ENCODE assay signal across 18 mouse cellular contexts in genomic region chr5:69663961-69664360, GRCm38 (mm10).
DNase-seq lines count a peak whose midpoint lies in the region.
"Had no signal": no experiment of that assay in that cellular context is flagged by ENCODE, and none has a peak within 500 bp of the region (broad histone marks: within the 10 kb centered on the region; RNA-seq: fewer than 3 reads in every experiment).

No protein-coding gene starts in this region.

- no peaks in the 10 kb centered on the region for H3K36me3 ChIP-seq in heart, embryonic 10.5 days
- H3K36me3 ChIP-seq in midbrain, embryonic 10.5 days, result no peaks in the 10 kb centered on the region
- H3K36me3 ChIP-seq: embryonic facial prominence, embryonic 10.5 days; hindbrain, embryonic 13.5 days had no signal

- peak; percentile 61 to 66 for DNase-seq in heart, adult 18-20 months
- no peak for DNase-seq in heart, embryonic 10.5 days (ENCODE audit: low spot score)
- peak; percentile 6 for DNase-seq in brain, adult 2 months (ENCODE audit: low read depth, low spot score)
- DNase-seq in heart, postnatal 10 days, result peak; percentile 6 to 34
- DNase-seq in skeletal muscle tissue, adult 2 months (ENCODE audit: low read depth, low spot score), result peak; percentile 0
- DNase-seq in midbrain, embryonic 10.5 days (ENCODE audit: low spot score), result no peak
- DNase-seq in spleen, postnatal 10 days (ENCODE audit: low spot score in 2 of 2), result no peak
- DNase-seq: adrenal gland, postnatal 10 days; cerebellum, adult 11-12 months; cerebellum, adult 9-10 months; cerebellum, postnatal 36 days; forebrain, postnatal 0 days; gastrocnemius, postnatal 14 days; kidney, adult 11 months had no signal

- WGBS in heart, embryonic 10.5 days, result 70% methylated on average over 3 of the region's 3 CpGs
- WGBS in midbrain, embryonic 10.5 days, result 85% methylated on average over 3 of the region's 3 CpGs

- no peak overlapping the region for H3K27ac ChIP-seq in heart, embryonic 10.5 days
- no peak overlapping the region for H3K27ac ChIP-seq in midbrain, embryonic 10.5 days (replicated peaks)
- H3K27ac ChIP-seq: embryonic facial prominence, embryonic 10.5 days; forebrain, embryonic 13.5 days; hindbrain, embryonic 13.5 days; hindbrain, postnatal 0 days had no signal

- no peaks in the 10 kb centered on the region for H3K9me3 ChIP-seq in heart, embryonic 10.5 days
- no peaks in the 10 kb centered on the region for H3K9me3 ChIP-seq in midbrain, embryonic 10.5 days (replicated peaks)
- H3K9me3 ChIP-seq: embryonic facial prominence, embryonic 10.5 days; forebrain, embryonic 13.5 days; hindbrain, embryonic 13.5 days had no signal

- no peaks in the 10 kb centered on the region for H3K27me3 ChIP-seq in heart, embryonic 10.5 days (ENCODE audit: insufficient read depth, poor library complexity, severe bottlenecking)
- H3K27me3 ChIP-seq in midbrain, embryonic 10.5 days (ENCODE audit: low read depth, poor library complexity, severe bottlenecking), result no peaks in the 10 kb centered on the region
- H3K27me3 ChIP-seq: forebrain, embryonic 13.5 days; hindbrain, embryonic 13.5 days had no signal

- H3K4me1 ChIP-seq in heart, embryonic 10.5 days, result no peaks in the 10 kb centered on the region
- H3K4me1 ChIP-seq in midbrain, embryonic 10.5 days, result no peaks in the 10 kb centered on the region
- H3K4me1 ChIP-seq: embryonic facial prominence, embryonic 10.5 days; hindbrain, embryonic 13.5 days had no signal

- H3K4me3 ChIP-seq in heart, embryonic 10.5 days, result no peak overlapping the region
- no peak overlapping the region for H3K4me3 ChIP-seq in midbrain, embryonic 10.5 days
- H3K4me3 ChIP-seq: embryonic facial prominence, embryonic 10.5 days; forebrain, embryonic 13.5 days; hindbrain, embryonic 13.5 days had no signal

- intact Hi-C loops in heart, postnatal 10 days (cut with DNase I), result no loop called here

Comparison
In these comparisons a context has a peak if more than half of its experiments do, and no peak if none do; other contexts are left out.
1. DNase-seq: peak in heart, adult 18-20 months (2 of 2), brain, adult 2 months (single experiment), heart, postnatal 10 days (2 of 2) and skeletal muscle tissue, adult 2 months (single experiment); none in heart, embryonic 10.5 days (single experiment), midbrain, embryonic 10.5 days (single experiment) and spleen, postnatal 10 days (0 of 2).